Mouse (Mus musculus) ES-Bruce4 (cell line): ENCODE results near the gene Tshz2.

Source experiments
- CTCF ChIP-seq: IDR thresholded peaks from one replicate; pipeline ENCODE4 v1.8.1; 2011; ENCODE audit warnings: low read depth, low read length
- EP300 ChIP-seq: IDR thresholded peaks from 2 replicates; pipeline ENCODE4 v1.6.1; 2011; ENCODE audit warnings: low read depth, low read length; ENCODE audit not compliant: insufficient read depth
- POLR2A ChIP-seq: IDR thresholded peaks from one replicate; pipeline ENCODE4 v1.8.1; 2011; ENCODE audit warnings: low read length; ENCODE audit not compliant: insufficient read depth

DNA sequence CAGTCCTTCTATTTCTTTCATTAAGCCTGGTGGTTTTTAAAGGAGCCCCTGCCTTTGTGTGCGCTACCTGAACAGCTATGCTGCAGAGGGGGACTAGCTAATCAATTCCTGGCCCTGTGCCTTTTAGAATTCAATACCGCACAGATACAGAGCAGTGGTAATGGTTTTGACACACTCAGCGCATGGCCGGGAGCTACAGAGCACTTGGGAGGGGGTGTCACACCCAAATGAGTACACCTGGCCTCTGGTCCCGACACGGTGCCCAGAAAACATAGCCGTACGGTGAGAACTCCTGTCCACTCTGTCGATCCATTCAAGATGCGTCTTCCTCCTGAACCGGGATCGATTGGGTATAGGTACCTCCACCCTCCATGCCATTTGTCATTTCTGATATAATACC lies 193.1 kb downstream of the Tshz2 start:
- TF ChIP-seq CTCF (no peak), POLR2A (no peak), EP300 (no peak)
